Mouse (Mus musculus) lung, postnatal 0 days (tissue): Measurements from ENCODE around the gene Atp5k. TPM values are rescaled to one million over a fixed set of nuclear protein-coding genes. Genes with fewer than 3 reads are reported as not detected.

Experiments
- ATAC-seq: fragments of 200-750 bp; cut with Nextera tagmentation; 2 replicates; pipeline ENCODE4 v1.8.0; 2017; ENCODE audit warnings: moderate library complexity
- DNase-seq: peaks from one replicate; pipeline ENCODE4 v3.0.0-alpha.2; 2016; ENCODE audit warnings: low spot score
- H3K27ac ChIP-seq: fragments of 300-500 bp; sonication (generic); 2 replicates; pipeline ENCODE4 v1.5.1; 2014; ENCODE audit warnings: antibody characterized with exemption, mild to moderate bottlenecking, low read length, mixed read lengths
- H3K27me3 ChIP-seq: fragments of 300-500 bp; sonication (generic); replicated peaks from 2 replicates; pipeline ENCODE4 v1.6.1; 2014; ENCODE audit warnings: low read length, mixed read lengths; ENCODE audit not compliant: insufficient read depth
- H3K36me3 ChIP-seq: fragments of 300-500 bp; sonication (generic); 2 replicates; pipeline ENCODE4 v1.6.1; 2014; ENCODE audit warnings: low read length, mixed read lengths; ENCODE audit not compliant: insufficient read depth
- H3K4me1 ChIP-seq: fragments of 300-500 bp; sonication (generic); 2 replicates; pipeline ENCODE4 v1.6.1; 2014; ENCODE audit warnings: antibody characterized with exemption, low read depth, low read length, mixed read lengths; ENCODE audit not compliant: insufficient read depth
- H3K4me2 ChIP-seq: fragments of 300-500 bp; sonication (generic); replicated peaks from 2 replicates; pipeline ENCODE4 v1.6.1; 2014; ENCODE audit warnings: low read depth, mild to moderate bottlenecking, low read length, moderate library complexity, mixed read lengths
- H3K4me3 ChIP-seq: fragments of 300-500 bp; sonication (generic); 2 replicates; pipeline ENCODE4 v1.5.1; 2014; ENCODE audit warnings: low read depth, low read length
- H3K9ac ChIP-seq: fragments of 300-500 bp; sonication (generic); replicated peaks from 2 replicates; pipeline ENCODE4 v1.6.1; 2014; ENCODE audit warnings: low read depth, mild to moderate bottlenecking
- H3K9me3 ChIP-seq: fragments of 300-500 bp; sonication (generic); 2 replicates; pipeline ENCODE4 v1.6.1; 2016; ENCODE audit warnings: low read length, mixed read lengths
- CTCF ChIP-seq: IDR thresholded peaks from 2 replicates; pipeline ENCODE4 v1.5.1; 2016; ENCODE audit warnings: antibody characterized with exemption, mild to moderate bottlenecking
- EP300 ChIP-seq: IDR thresholded peaks from 2 replicates; pipeline ENCODE4 v1.6.1; 2016; ENCODE audit warnings: antibody characterized with exemption, mild to moderate bottlenecking, control low read depth
- WGBS: fragments of 180-500 bp; shearing (Covaris S2); extraction: QIAGEN DNeasy Blood & Tissue Kit; methylation state at CpG from one replicate; pipeline ENCODE4 v1.1.7; 2014; 5-methylcytosine and 5-hydroxymethylcytosine counted together
- polyA plus RNA-seq: library from polyadenylated mRNA; unstranded; fragments of >200 nt; fragmentation: Nextera tagmentation; extraction: Ambion mirVana; gene quantifications from 2 replicates; pipeline ENCODE4 v1.2.1, GENCODE M21; 2015

The Atp5k gene
- polyA plus RNA-seq, 1 experiment from 2014 or later: 291 TPM

DNA sequence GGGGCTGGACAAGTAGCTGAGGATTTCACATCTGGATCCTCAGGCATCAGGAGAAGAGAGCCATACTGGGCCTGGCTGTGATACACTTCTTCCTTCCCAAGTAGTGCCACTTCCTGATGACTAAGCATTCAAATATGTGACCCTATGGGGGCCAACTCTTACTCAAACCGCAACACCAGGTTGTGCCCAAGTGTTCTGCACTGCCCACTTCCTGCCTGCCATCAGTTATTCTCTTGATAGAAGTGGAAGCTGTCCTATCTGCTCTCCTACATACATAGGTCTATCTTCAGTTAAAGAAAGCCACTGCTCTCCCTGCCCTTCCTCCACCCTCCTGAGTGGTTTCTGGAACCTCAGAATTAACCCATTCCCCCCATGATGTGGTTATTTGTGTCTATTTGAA is 28.8 kb downstream of the Atp5k start:
- WGBS: 38% methylated on average over 1 of the region's 1 CpGs

DNA sequence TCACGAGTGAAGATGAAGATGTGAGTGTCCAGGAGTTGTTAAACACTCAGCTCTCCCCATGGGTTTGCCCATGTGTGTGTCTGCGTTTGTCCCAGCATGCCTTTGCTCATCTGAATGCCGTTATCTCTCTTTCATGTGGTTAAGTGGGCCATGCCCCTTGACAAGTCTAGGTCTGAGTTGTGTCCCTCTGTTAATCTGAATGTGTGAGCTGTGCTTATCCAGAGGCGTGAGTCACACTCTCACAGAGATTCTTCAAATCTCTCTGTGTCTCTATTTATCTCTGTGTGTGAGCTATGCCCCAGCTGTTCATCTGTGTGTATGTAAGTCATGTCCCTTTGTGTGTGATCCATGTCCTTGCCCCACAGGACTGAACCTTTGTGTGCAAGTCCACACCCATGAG is 30.8 kb downstream of the Atp5k start:
- no peak overlapping the region for H3K27ac ChIP-seq
- no peak overlapping the region for H3K4me3 ChIP-seq
- no peaks in the 10 kb centered on the region for H3K36me3 ChIP-seq
- no peaks in the 10 kb centered on the region for H3K9me3 ChIP-seq
- H3K4me2 ChIP-seq: no peak overlapping the region
- no peaks in the 10 kb centered on the region for H3K4me1 ChIP-seq
- TF ChIP-seq CTCF (no peak), EP300 (no peak)
- no peak for ATAC-seq
- no peaks in the 10 kb centered on the region for H3K27me3 ChIP-seq
- H3K9ac ChIP-seq: no peak overlapping the region
- DNase-seq: no peak
- WGBS: 57% methylated on average over 4 of the region's 4 CpGs

More for the DNA sequence above, 28.8 kb downstream of the Atp5k start:
- no peak overlapping the region for H3K4me3 ChIP-seq
- H3K27ac ChIP-seq: no peak overlapping the region
- H3K9me3 ChIP-seq: no peaks in the 10 kb centered on the region
- ATAC-seq (no peak), DNase-seq (no peak)
- no peak for TF ChIP-seq CTCF
- TF ChIP-seq EP300: no peak
- no peak overlapping the region for H3K4me2 ChIP-seq
- H3K4me1 ChIP-seq: no peaks in the 10 kb centered on the region
- no peaks in the 10 kb centered on the region for H3K27me3 ChIP-seq
- no peaks in the 10 kb centered on the region for H3K36me3 ChIP-seq
- no peak overlapping the region for H3K9ac ChIP-seq

DNA sequence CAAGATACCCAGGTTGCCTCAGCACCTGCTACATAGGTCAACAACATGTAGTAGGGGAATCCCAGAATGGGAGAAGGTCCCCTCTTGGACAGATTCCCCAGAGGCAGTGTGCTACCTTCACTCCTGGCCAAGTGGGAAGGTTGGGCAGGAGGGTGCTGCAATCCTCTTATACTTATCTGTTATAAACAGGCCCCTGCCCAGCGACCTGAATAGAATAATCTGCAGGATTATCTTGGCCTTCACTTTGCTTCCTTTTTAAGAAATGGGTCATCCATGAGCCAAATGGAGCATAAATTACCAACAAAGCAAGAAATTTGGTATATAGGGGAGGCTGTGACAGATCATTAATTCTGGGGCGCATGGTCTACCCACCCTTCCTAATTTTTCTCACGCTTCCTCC is 44.5 kb downstream of the Atp5k start:
- Histone ChIP-seq H3K9ac (no peak overlapping the region), H3K36me3 (no peaks in the 10 kb centered on the region), H3K4me2 (no peak overlapping the region), H3K4me1 (no peaks in the 10 kb centered on the region), H3K27me3 (no peaks in the 10 kb centered on the region), H3K4me3 (no peak overlapping the region), H3K9me3 (no peaks in the 10 kb centered on the region), H3K27ac (no peak overlapping the region)
- DNase-seq: no peak
- no peak for ATAC-seq
- WGBS: 62% methylated on average over 3 of the region's 3 CpGs
- TF ChIP-seq CTCF: no peak
- no peak for TF ChIP-seq EP300

DNA sequence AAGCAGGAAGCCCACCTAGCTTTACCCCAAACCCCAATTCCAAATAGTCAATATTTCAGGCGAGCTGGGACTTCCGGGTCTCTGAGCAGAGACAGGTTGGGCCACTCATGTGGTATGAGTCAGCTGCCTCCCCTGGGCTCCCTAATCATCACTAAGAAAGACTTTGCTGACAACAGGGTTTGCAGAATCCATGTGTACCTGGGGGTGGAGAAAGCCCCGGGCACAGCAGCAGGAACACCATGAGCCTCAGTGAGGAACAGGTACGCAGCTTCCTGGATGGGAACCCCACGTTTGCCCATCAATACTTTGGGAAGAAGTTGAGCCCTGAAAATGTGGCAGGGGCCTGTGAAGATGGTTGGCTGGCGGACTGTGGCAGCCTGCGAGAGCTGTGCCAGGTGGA is 46.0 kb downstream of the Atp5k start, which contains the start of gene Pde6b:
Gene Pde6b, plus strand, starts transcription at position 191 of the 400 bp plus-strand sequence.
- Histone ChIP-seq H3K36me3 (no peaks in the 10 kb centered on the region), H3K9me3 (no peaks in the 10 kb centered on the region), H3K27ac (no peak within 1 kb of the TSS), H3K9ac (no peak within 1 kb of the TSS), H3K4me2 (no peak within 1 kb of the TSS), H3K4me1 (no peaks in the 10 kb centered on the region), H3K4me3 (no peak within 1 kb of the TSS), H3K27me3 (no peaks in the 10 kb centered on the region)
- 63% methylated on average over 7 of the region's 7 CpGs for WGBS
- no peak for DNase-seq
- TF ChIP-seq EP300: no peak
- ATAC-seq: no peak

- Histone ChIP-seq H3K9ac (no peak overlapping the region), H3K27ac (no peak overlapping the region), H3K4me2 (no peak overlapping the region), H3K4me3 (no peak overlapping the region), H3K4me1 (no peaks in the 10 kb centered on the region), H3K36me3 (no peaks in the 10 kb centered on the region), H3K9me3 (no peaks in the 10 kb centered on the region), H3K27me3 (no peaks in the 10 kb centered on the region)
- WGBS: 57% methylated on average over 4 of the region's 4 CpGs
- no peak for TF ChIP-seq EP300
- no peak for TF ChIP-seq CTCF
- DNase-seq (no peak), ATAC-seq (no peak)
Observed at GRCm38 (mm10) chr5:108386449-108386848, 47.8 kb downstream of the Atp5k start.

- DNase-seq (no peak), ATAC-seq (no peak)
- Histone ChIP-seq H3K4me3 (no peak overlapping the region), H3K27ac (no peak overlapping the region), H3K36me3 (no peaks in the 10 kb centered on the region), H3K9ac (no peak overlapping the region), H3K9me3 (no peaks in the 10 kb centered on the region), H3K27me3 (no peaks in the 10 kb centered on the region), H3K4me2 (no peak overlapping the region), H3K4me1 (no peaks in the 10 kb centered on the region)
- TF ChIP-seq EP300: no peak
- no peak for TF ChIP-seq CTCF
- 78% methylated on average over 2 of the region's 2 CpGs for WGBS
Observed at GRCm38 (mm10) chr5:108385632-108386031, 48.6 kb downstream of the Atp5k start.

Other genes starting within 250 kb of the Atp5k start
- gene Dr1, start 165.6 kb downstream of the Atp5k start, polyA plus RNA-seq: 27.7 and 32.5 TPM in 2 replicates
- 4.6 and 6.4 TPM in 2 replicates for gene Pigg, start 121.8 kb downstream of the Atp5k start, polyA plus RNA-seq
- 0.06 and 0.07 TPM in 2 replicates for gene Gm42517, start 66.5 kb downstream of the Atp5k start, polyA plus RNA-seq
- 0.06 TPM in 1 of 2 replicates, not detected in the other for gene Pde6b, start 46.1 kb downstream of the Atp5k start, polyA plus RNA-seq
- 0.54 and 0.55 TPM in 2 replicates for gene Mfsd7a, start 14.4 kb upstream of the Atp5k start, polyA plus RNA-seq
- gene Pcgf3, start 26.8 kb upstream of the Atp5k start, polyA plus RNA-seq: 10.3 and 10.7 TPM in 2 replicates
- 0.16 and 0.24 TPM in 2 replicates for gene Cplx1, start 115.6 kb upstream of the Atp5k start, polyA plus RNA-seq
- 36.8 and 39.9 TPM in 2 replicates for gene Gak, start 195.3 kb upstream of the Atp5k start, polyA plus RNA-seq
- 24.8 and 26.3 TPM in 2 replicates for gene Tmem175, start 195.3 kb upstream of the Atp5k start, polyA plus RNA-seq
- gene Idua, start 225.9 kb upstream of the Atp5k start, polyA plus RNA-seq: 7.1 and 8.2 TPM in 2 replicates
- gene Dgkq, start 235.2 kb upstream of the Atp5k start, polyA plus RNA-seq: 5.9 and 6.3 TPM in 2 replicates
- gene Slc26a1, start 241.1 kb upstream of the Atp5k start, polyA plus RNA-seq: 0.10 and 0.19 TPM in 2 replicates